Mouse (Mus musculus) heart, embryonic 16.5 days (tissue): ENCODE data around the gene Eps8. TPM values are rescaled to one million over a fixed set of nuclear protein-coding genes. Genes with fewer than 3 reads are reported as not detected.
A peak's percentile ranks its signal among the peaks of the same experiment; 100 is the strongest.

ENCODE experiments used
- ATAC-seq: fragments of 200-750 bp; cut with Nextera tagmentation; replicated peaks from 2 replicates; pipeline ENCODE4 v1.8.0; 2017; ENCODE audit warnings: moderate number of reproducible peaks; ENCODE audit not compliant: insufficient read depth, low FRiP score; ENCODE audit errors: extremely low read depth
- H3K27ac ChIP-seq: fragments of 300-500 bp; sonication (generic); 2 replicates; pipeline ENCODE4 v1.5.1; 2014; ENCODE audit warnings: mild to moderate bottlenecking, low read length, control low read depth, moderate library complexity
- H3K27me3 ChIP-seq: fragments of 300-500 bp; sonication (generic); 2 replicates; pipeline ENCODE4 v1.6.1; 2014; ENCODE audit warnings: low read length, mixed read lengths; ENCODE audit not compliant: control insufficient read depth, insufficient read depth
- H3K36me3 ChIP-seq: fragments of 300-500 bp; sonication (generic); 2 replicates; pipeline ENCODE4 v1.6.1; 2014; ENCODE audit not compliant: control insufficient read depth, insufficient read depth
- H3K4me1 ChIP-seq: fragments of 300-500 bp; sonication (generic); 2 replicates; pipeline ENCODE4 v1.6.1; 2014; ENCODE audit warnings: low read length, mixed read lengths; ENCODE audit not compliant: control insufficient read depth, insufficient read depth
- H3K4me2 ChIP-seq: fragments of 300-500 bp; sonication (generic); 2 replicates; pipeline ENCODE4 v1.6.1; 2014; ENCODE audit warnings: low read depth, mild to moderate bottlenecking, control low read depth, low read length
- H3K4me3 ChIP-seq: fragments of 300-500 bp; sonication (generic); 2 replicates; pipeline ENCODE4 v1.5.1; 2014; ENCODE audit warnings: mild to moderate bottlenecking, control low read depth, low read length
- H3K9ac ChIP-seq: fragments of 300-500 bp; sonication (generic); 2 replicates; pipeline ENCODE4 v1.6.1; 2014; ENCODE audit warnings: low read length, control low read depth
- H3K9me3 ChIP-seq: fragments of 300-500 bp; sonication (generic); replicated peaks from 2 replicates; pipeline ENCODE4 v1.6.1; 2016; ENCODE audit warnings: low read length; ENCODE audit not compliant: control insufficient read depth
- WGBS: fragments of 180-500 bp; shearing (Covaris S2); extraction: QIAGEN DNeasy Blood & Tissue Kit; methylation state at CpG from one replicate; pipeline ENCODE4 v1.1.7; 2014; 5-methylcytosine and 5-hydroxymethylcytosine counted together
- polyA plus RNA-seq: library from polyadenylated mRNA; unstranded; fragments of >200 nt; fragmentation: Nextera tagmentation; extraction: Ambion mirVana; gene quantifications from 2 replicates; pipeline ENCODE4 v1.2.1, GENCODE M21; 2015

Eps8 gene
- polyA plus RNA-seq, 1 experiment from 2014 or later: 36.7 TPM

DNA sequence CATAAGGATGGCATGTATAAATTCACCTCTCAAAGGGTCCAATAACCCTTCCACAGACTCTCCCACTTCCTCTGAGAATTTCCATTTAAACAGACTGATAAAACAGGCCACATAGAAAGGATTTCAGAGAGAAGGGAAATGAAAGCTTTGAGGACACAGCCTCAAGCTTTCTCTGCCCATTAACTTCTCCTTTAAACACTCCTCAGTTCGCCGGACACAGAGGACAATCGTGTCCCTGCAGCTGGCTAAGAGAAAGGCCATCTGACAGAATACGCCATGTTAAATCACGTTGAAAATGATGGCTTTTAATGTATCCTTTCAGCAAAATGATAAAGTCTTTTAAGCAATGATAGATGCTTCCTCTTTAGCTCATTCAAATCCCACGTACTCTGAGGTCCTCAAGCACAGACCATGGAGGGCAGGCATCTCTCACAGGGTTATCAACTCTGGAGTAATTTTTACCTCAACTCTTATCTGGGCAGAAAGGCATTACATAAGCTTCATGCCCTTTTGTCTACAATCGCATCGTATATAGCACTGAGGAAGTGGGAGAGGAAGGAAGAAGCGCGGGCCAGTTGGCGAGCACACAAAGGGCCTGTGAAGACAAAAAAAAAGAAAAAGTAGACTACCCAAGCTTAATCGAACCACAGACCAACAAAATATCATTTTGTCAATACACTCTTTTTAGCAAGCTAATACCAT is 77.9 kb downstream of the Eps8 start:
- WGBS: 51% methylated on average over 12 of the region's 12 CpGs

DNA sequence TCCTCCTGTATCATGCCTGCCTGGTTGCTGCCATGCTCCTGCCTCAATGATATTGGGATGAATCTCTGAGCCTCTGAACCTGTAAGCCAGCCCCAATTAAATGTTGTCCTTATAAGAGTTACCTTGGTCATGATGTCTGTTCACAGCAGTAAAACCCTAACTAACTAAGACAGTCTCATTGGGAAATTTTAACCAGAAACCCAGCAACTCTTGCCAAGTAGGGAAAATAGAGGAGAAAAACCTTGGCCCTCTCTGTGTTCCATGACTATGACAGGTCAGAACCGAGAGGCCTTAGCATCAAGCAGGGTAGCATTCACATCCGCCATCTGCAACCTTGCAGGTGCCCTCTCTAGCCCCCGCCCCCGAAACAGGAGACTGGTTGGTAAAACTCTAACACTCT is 78.6 kb downstream of the Eps8 start:
- no peak for ATAC-seq
- 92% methylated on average over 4 of the region's 4 CpGs for WGBS
- Histone ChIP-seq H3K27ac (no peak overlapping the region), H3K4me3 (no peak overlapping the region), H3K4me2 (no peak overlapping the region), H3K36me3 (no peaks in the 10 kb centered on the region), H3K4me1 (peaks cover 5% of the 10 kb centered on the region), H3K9ac (no peak overlapping the region), H3K9me3 (no peaks in the 10 kb centered on the region), H3K27me3 (no peaks in the 10 kb centered on the region)

More for the DNA sequence above, 77.9 kb downstream of the Eps8 start:
- H3K27ac ChIP-seq: peak overlapping the region; percentile 7; the same call in 1 of the 2 replicates
- no peaks in the 10 kb centered on the region for H3K36me3 ChIP-seq
- H3K27me3 ChIP-seq: no peaks in the 10 kb centered on the region
- H3K4me2 ChIP-seq: no peak overlapping the region
- no peaks in the 10 kb centered on the region for H3K9me3 ChIP-seq
- H3K4me3 ChIP-seq: no peak overlapping the region
- H3K9ac ChIP-seq: no peak overlapping the region
- H3K4me1 ChIP-seq: peaks cover 5% of the 10 kb centered on the region
- ATAC-seq: no peak

DNA sequence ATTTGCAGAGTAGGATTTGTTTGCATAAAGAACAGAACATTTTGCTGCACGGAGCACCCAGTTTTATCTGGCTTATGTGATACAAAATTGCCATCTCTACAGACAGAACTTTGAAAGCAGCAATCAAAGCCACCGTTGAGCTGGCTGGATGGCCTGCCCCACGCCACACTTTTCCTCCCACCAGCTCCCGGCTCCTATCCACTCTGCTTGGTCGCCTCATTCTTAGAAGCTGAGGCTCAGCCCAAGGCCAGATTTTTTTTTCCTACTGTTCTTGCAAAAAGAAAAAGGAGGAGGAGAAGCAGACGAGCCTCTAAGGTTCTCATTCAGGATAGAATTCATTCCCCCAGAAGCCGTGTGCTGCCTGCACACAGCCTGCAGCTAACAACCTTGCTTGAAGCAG is 80.8 kb downstream of the Eps8 start:
- Histone ChIP-seq H3K4me3 (no peak overlapping the region), H3K9ac (no peak overlapping the region), H3K27ac (no peak overlapping the region), H3K4me1 (peaks cover 8% of the 10 kb centered on the region), H3K36me3 (no peaks in the 10 kb centered on the region), H3K27me3 (no peaks in the 10 kb centered on the region), H3K9me3 (no peaks in the 10 kb centered on the region), H3K4me2 (no peak overlapping the region)
- WGBS: 61% methylated on average over 7 of the region's 7 CpGs
- ATAC-seq: no peak

DNA sequence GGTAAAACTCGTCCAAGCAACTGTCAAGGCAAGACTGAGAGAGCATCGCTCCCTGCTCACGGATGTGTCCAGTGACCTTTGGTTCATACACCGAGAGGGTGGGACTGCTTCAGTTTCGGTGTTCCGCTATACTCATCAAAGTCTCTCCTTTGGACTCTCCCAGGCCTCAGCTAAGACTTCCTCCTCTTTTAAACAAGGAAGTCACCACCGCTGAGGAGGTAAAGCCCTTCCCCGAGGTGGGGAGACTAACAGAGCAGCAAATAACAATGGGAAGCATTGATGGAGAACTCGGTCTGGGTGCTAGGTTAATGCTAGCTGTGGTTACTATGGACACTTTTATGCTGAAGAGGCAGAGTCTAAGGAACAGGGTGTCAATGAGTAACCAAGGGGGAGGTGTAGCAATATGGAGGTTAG is 84.0 kb downstream of the Eps8 start:
- no peak overlapping the region for H3K4me2 ChIP-seq
- H3K4me3 ChIP-seq: no peak overlapping the region
- peaks cover 3% of the 10 kb centered on the region for H3K4me1 ChIP-seq
- H3K27ac ChIP-seq: no peak overlapping the region
- H3K9ac ChIP-seq: no peak overlapping the region
- no peaks in the 10 kb centered on the region for H3K36me3 ChIP-seq
- ATAC-seq: no peak
- WGBS: 76% methylated on average over 9 of the region's 9 CpGs
- H3K9me3 ChIP-seq: no peaks in the 10 kb centered on the region
- H3K27me3 ChIP-seq: no peaks in the 10 kb centered on the region

DNA sequence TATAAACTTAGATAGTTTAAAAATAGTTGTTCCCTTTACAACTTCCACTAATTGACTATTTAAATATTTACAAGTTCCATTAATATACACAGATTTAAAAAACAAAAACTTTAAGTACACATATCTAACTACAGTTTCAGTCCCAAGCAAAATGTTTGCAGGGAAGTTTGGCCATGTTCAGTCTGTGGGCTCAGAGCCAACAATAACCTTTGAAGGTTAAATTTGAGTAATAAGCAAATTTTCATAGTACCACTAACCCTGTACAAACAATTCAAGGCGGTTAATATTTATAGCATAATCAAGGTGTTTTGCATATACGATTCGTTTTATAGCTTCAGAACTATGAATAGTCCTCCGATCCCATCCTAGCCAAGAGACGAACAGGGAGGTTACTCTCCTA is 84.7 kb downstream of the Eps8 start:
- WGBS: 84% methylated on average over 5 of the region's 5 CpGs
- no peaks in the 10 kb centered on the region for H3K36me3 ChIP-seq
- H3K27me3 ChIP-seq: no peaks in the 10 kb centered on the region
- no peak overlapping the region for H3K9ac ChIP-seq
- no peaks in the 10 kb centered on the region for H3K9me3 ChIP-seq
- no peak overlapping the region for H3K27ac ChIP-seq
- peaks cover 3% of the 10 kb centered on the region for H3K4me1 ChIP-seq
- H3K4me2 ChIP-seq: no peak overlapping the region
- no peak overlapping the region for H3K4me3 ChIP-seq
- no peak for ATAC-seq

DNA sequence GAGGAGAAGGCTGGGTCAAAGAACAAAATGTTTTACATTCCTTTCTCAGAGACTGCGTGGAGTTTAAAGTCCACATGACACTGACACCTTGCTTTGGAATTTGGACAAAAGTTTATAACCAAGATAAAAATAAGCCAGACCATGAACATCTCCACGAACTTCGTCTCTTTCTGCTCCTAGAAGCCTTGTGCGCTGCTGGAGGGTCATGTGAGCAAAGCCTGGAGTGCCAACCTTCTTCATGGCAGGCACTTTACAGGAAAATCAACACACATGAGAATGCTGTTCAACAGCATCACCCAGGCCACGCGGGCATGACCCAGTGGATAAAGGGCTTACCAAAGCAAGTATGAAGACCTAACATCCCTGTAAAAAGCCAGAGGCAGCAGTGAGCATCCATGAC is 85.6 kb downstream of the Eps8 start:
- H3K4me2 ChIP-seq: no peak overlapping the region
- H3K36me3 ChIP-seq: no peaks in the 10 kb centered on the region
- H3K4me3 ChIP-seq: no peak overlapping the region
- H3K9me3 ChIP-seq: no peaks in the 10 kb centered on the region
- no peak overlapping the region for H3K27ac ChIP-seq
- H3K9ac ChIP-seq: no peak overlapping the region
- H3K4me1 ChIP-seq: peaks cover 3% of the 10 kb centered on the region
- no peak for ATAC-seq
- 46% methylated on average over 6 of the region's 6 CpGs for WGBS
- H3K27me3 ChIP-seq: no peaks in the 10 kb centered on the region

DNA sequence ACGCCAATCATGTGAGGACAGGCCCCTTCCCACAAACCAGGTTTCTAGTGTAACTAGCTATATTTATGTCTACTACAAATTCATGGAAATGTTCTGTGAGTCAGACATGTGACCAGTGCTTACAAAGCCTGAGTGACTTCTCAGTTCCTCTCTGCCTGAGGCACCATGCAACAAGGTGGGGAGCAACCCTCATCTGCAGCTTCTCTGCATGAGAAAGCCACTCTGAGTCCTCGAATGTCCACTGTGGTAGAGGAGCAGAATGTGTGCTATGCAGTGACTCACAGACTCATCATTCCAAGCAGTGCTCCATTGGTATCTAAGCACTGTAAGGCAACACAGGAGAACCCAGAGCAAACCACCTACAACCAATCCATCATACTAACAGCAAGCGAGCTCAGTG is 88.8 kb downstream of the Eps8 start:
- Histone ChIP-seq H3K9ac (no peak overlapping the region), H3K27me3 (no peaks in the 10 kb centered on the region), H3K27ac (no peak overlapping the region), H3K4me1 (peaks cover 3% of the 10 kb centered on the region), H3K9me3 (no peaks in the 10 kb centered on the region), H3K4me3 (no peak overlapping the region), H3K36me3 (no peaks in the 10 kb centered on the region), H3K4me2 (no peak overlapping the region)
- no peak for ATAC-seq
- 76% methylated on average over 3 of the region's 3 CpGs for WGBS

DNA sequence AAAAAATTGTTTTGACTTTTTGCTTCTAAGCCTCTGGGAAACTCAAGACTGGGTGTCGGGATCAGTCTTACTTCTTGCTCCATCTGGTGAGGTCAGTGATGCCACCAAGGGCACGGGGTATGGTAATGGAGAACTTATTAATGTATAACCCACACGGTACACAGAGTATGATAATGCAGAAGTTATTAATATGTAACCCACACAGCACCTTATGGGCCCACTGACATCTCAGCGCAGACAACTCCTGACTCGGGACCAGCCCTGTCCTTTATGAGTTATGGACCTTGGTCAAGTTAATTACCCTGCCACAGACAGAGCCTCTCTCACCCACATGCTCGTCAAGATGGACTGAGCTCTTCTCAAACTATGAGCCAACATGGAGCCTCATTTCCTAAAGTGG is 89.2 kb downstream of the Eps8 start:
- Histone ChIP-seq H3K36me3 (no peaks in the 10 kb centered on the region), H3K4me2 (no peak overlapping the region), H3K9ac (no peak overlapping the region), H3K4me3 (no peak overlapping the region), H3K27ac (no peak overlapping the region), H3K9me3 (no peaks in the 10 kb centered on the region), H3K27me3 (no peaks in the 10 kb centered on the region), H3K4me1 (peaks cover 7% of the 10 kb centered on the region)
- 85% methylated on average over 6 of the region's 6 CpGs for WGBS
- no peak for ATAC-seq

DNA sequence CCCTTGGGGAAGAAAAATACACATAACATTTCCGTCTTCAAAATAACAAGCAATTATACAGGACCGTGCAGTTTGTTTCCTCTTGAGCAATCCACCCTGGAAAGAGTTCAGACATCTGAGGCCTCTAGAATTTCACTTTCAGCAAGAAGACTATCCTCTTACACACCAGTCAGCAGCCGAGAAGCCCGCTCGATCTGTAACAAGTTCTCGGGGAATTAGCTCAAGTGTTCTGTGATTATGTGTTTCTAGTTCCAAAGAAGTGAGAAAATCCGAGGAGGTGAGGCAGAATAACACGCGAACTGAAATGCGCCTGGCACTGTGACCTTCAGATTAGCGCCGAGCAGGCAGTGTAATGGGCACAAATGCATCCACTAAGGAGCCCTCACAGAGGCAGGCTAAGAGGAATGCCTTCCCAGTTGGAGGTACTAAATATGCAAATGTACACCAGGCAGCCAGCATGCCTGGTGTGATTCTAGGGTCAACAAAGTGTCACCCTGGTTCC is 94.3 kb downstream of the Eps8 start:
- 39% methylated on average over 12 of the region's 12 CpGs for WGBS
- Histone ChIP-seq H3K4me2 (0 out of 2 replicates have a peak overlapping the region, but pooled peaks have one; percentile 3), H3K36me3 (no peaks in the 10 kb centered on the region), H3K9ac (no peak overlapping the region), H3K27me3 (no peaks in the 10 kb centered on the region), H3K4me3 (no peak overlapping the region), H3K4me1 (peaks cover 28% of the 10 kb centered on the region), H3K27ac (peak overlapping the region; percentile 30), H3K9me3 (no peaks in the 10 kb centered on the region)
- no peak; the same call in 1 of the 2 replicates for ATAC-seq
